Mouse (Mus musculus): Measurements from ENCODE around the gene Ube2q2.

- TF ChIP-seq CTCF (conservative IDR thresholded peaks at IDR 0.05 in 1 of 2, IDR thresholded peaks at IDR 0.05 in 1 of 2; ENCODE audit: low read depth in 2 of 2, low read length in 2 of 2): no peak
- no peak for TF ChIP-seq RAD21 (IDR thresholded peaks at IDR 0.05; ENCODE audit: low read depth, low read length)
- no peak for TF ChIP-seq USF2 (conservative IDR thresholded peaks at IDR 0.05; ENCODE audit: low read depth, low read length)
- TF ChIP-seq NELFE (IDR thresholded peaks at IDR 0.05; ENCODE audit: low read depth, low read length): no peak
- no peak for TF ChIP-seq RCOR1 (conservative IDR thresholded peaks at IDR 0.05; ENCODE audit: low read depth, low read length)
- no peak for TF ChIP-seq USF1 (IDR thresholded peaks at IDR 0.05; ENCODE audit: low read depth, low read length)
- TF ChIP-seq ZC3H11A (IDR thresholded peaks at IDR 0.05; ENCODE audit: low read depth, low read length): no peak
Measured at GRCm38 (mm10) chr9:55137112-55137511, 11.5 kb upstream of the Ube2q2 start.
